Mouse (Mus musculus) CH12.LX (cell line): ENCODE measurements around the gene Sh3rf3. TPM values are rescaled to one million over a fixed set of nuclear protein-coding genes. Genes with fewer than 3 reads are reported as not detected.

Source experiments
- DNase-seq: peaks from one replicate; pipeline ENCODE4 v3.0.0-alpha.2; 2013; ENCODE audit errors: extremely low read depth
- H3K27ac ChIP-seq: 2 replicates; pipeline ENCODE4 v1.5.1; 2012; ENCODE audit warnings: low read depth, mild to moderate bottlenecking, control low read depth, moderate library complexity; ENCODE audit not compliant: insufficient read depth
- H3K27me3 ChIP-seq: replicated peaks from 2 replicates; pipeline ENCODE3; 2012; ENCODE audit warnings: inconsistent platforms
- H3K36me3 ChIP-seq, 2 experiments: replicated peaks in 1 of 2; 2 replicates each; pipeline versions ENCODE3 to v1.6.1; 2012; ENCODE audit warnings: inconsistent platforms in 1 of 2, low read length in 1 of 2, mild to moderate bottlenecking in 1 of 2, mixed read lengths in 1 of 2, moderate library complexity in 1 of 2; ENCODE audit not compliant: control insufficient read depth in 1 of 2, insufficient read depth in 1 of 2
- H3K4me1 ChIP-seq, 2 experiments: 2 replicates each; pipeline ENCODE4 v1.6.1; 2012; ENCODE audit warnings: inconsistent platforms in 1 of 2, moderate library complexity in 1 of 2; ENCODE audit not compliant: insufficient read depth in 2 of 2, control insufficient read depth in 1 of 2
- H3K4me2 ChIP-seq: 2 replicates; pipeline ENCODE4 v1.6.1; 2012; ENCODE audit warnings: low read depth, mild to moderate bottlenecking, control low read depth; ENCODE audit not compliant: poor library complexity, insufficient read depth, severe bottlenecking
- H3K4me3 ChIP-seq, 3 experiments: fragments of 150-350 bp in 1 of 3; sonication (generic) in 1 of 3; replicated peaks in 1 of 3; 2 replicates each; pipeline versions ENCODE3 to v1.5.1; 2011 to 2012; ENCODE audit warnings: low read depth in 2 of 3, low read length in 2 of 3, mild to moderate bottlenecking in 2 of 3, moderate library complexity in 2 of 3, control low read depth in 1 of 3, improper control_type of control experiment in 1 of 3, inconsistent platforms in 1 of 3, mixed read lengths in 1 of 3; ENCODE audit not compliant: poor library complexity in 1 of 3
- H3K79me2 ChIP-seq: replicated peaks from 2 replicates; pipeline ENCODE4 v1.6.1; 2012; ENCODE audit warnings: mild to moderate bottlenecking, moderate library complexity; ENCODE audit not compliant: control insufficient read depth, poor library complexity, insufficient read depth, severe bottlenecking; ENCODE audit errors: extremely low read depth
- H3K9ac ChIP-seq: 2 replicates; pipeline ENCODE4 v1.6.1; 2012; ENCODE audit warnings: low read depth, mild to moderate bottlenecking, control low read depth, moderate library complexity; ENCODE audit not compliant: insufficient read depth
- H3K9me3 ChIP-seq: replicated peaks from 2 replicates; pipeline ENCODE3; 2012; ENCODE audit warnings: low read length, inconsistent platforms, mixed read lengths
- CHD1 ChIP-seq: IDR thresholded peaks from 2 replicates; pipeline ENCODE4 v1.6.1; 2012; ENCODE audit warnings: low read depth, low read length, improper control_type of control experiment, inconsistent platforms
- CHD2 ChIP-seq: IDR thresholded peaks from 2 replicates; pipeline ENCODE4 v1.6.1; 2011; ENCODE audit warnings: low read length, improper control_type of control experiment
- E2F4 ChIP-seq: IDR thresholded peaks from 2 replicates; pipeline ENCODE4 v1.6.1; 2011; ENCODE audit warnings: low read depth, low read length, improper control_type of control experiment; ENCODE audit not compliant: insufficient replicate concordance
- ELF1 ChIP-seq: IDR thresholded peaks from 2 replicates; pipeline ENCODE4 v1.6.1; 2014; ENCODE audit warnings: low read depth, mild to moderate bottlenecking, inconsistent platforms, low read length, improper control_type of control experiment
- ETS1 ChIP-seq: conservative IDR thresholded peaks from 2 replicates; pipeline ENCODE4 v1.6.1; 2012; ENCODE audit warnings: low read depth, mild to moderate bottlenecking, inconsistent platforms, low read length, improper control_type of control experiment, moderate library complexity
- GABPA ChIP-seq: IDR thresholded peaks from 2 replicates; pipeline ENCODE4 v1.6.1; 2012; ENCODE audit warnings: low read depth, low read length, improper control_type of control experiment, inconsistent platforms; ENCODE audit not compliant: insufficient replicate concordance
- IRF4 ChIP-seq: IDR thresholded peaks from 2 replicates; pipeline ENCODE4 v1.6.1; 2014; ENCODE audit warnings: low read depth, mild to moderate bottlenecking, inconsistent platforms, low read length, improper control_type of control experiment
- JUND ChIP-seq: conservative IDR thresholded peaks from 2 replicates; pipeline ENCODE4 v1.6.1; 2011; ENCODE audit warnings: low read depth, low read length, improper control_type of control experiment
- MAX ChIP-seq: IDR thresholded peaks from 2 replicates; pipeline ENCODE4 v1.6.1; 2011; ENCODE audit warnings: low read length, improper control_type of control experiment
- MAZ ChIP-seq: IDR thresholded peaks from 2 replicates; pipeline ENCODE4 v1.6.1; 2012; ENCODE audit warnings: low read depth, mild to moderate bottlenecking, inconsistent platforms, low read length, improper control_type of control experiment, moderate library complexity
- MEF2A ChIP-seq: IDR thresholded peaks from 2 replicates; pipeline ENCODE4 v1.6.1; 2014; ENCODE audit warnings: low read depth, mild to moderate bottlenecking, inconsistent platforms, low read length, improper control_type of control experiment, borderline replicate concordance
- MXI1 ChIP-seq: IDR thresholded peaks from 2 replicates; pipeline ENCODE4 v1.6.1; 2011; ENCODE audit warnings: mild to moderate bottlenecking, low read depth, low read length, improper control_type of control experiment
- NELFE ChIP-seq: IDR thresholded peaks from 2 replicates; pipeline ENCODE4 v1.6.1; 2011; ENCODE audit warnings: low read depth, low read length, improper control_type of control experiment
- NRF1 ChIP-seq: IDR thresholded peaks from 2 replicates; pipeline ENCODE4 v1.6.1; 2014; ENCODE audit warnings: low read depth, mild to moderate bottlenecking, inconsistent platforms, low read length, improper control_type of control experiment, moderate library complexity
- PAX5 ChIP-seq: IDR thresholded peaks from 2 replicates; pipeline ENCODE4 v1.6.1; 2012; ENCODE audit warnings: low read length, inconsistent platforms, mixed read lengths
- POLR2A ChIP-seq: IDR thresholded peaks from 2 replicates; pipeline ENCODE4 v1.6.1; 2011; ENCODE audit warnings: low read depth, mild to moderate bottlenecking, improper control_type of control experiment, low read length
- RAD21 ChIP-seq: IDR thresholded peaks from 2 replicates; pipeline ENCODE4 v1.6.1; 2011; ENCODE audit warnings: low read depth, mild to moderate bottlenecking, low read length, improper control_type of control experiment, moderate library complexity
- SIN3A ChIP-seq: IDR thresholded peaks from 2 replicates; pipeline ENCODE4 v1.6.1; 2012; ENCODE audit warnings: low read length, improper control_type of control experiment, inconsistent platforms
- SMC3 ChIP-seq: IDR thresholded peaks from 2 replicates; pipeline ENCODE4 v1.6.1; 2011; ENCODE audit warnings: low read depth, low read length, improper control_type of control experiment
- USF2 ChIP-seq: conservative IDR thresholded peaks from 2 replicates; pipeline ENCODE4 v1.6.1; 2011; ENCODE audit warnings: low read depth, low read length, improper control_type of control experiment
- ZMIZ1 ChIP-seq: IDR thresholded peaks from 2 replicates; pipeline ENCODE4 v1.6.1; 2012; ENCODE audit warnings: low read depth, mild to moderate bottlenecking, inconsistent platforms, low read length, improper control_type of control experiment
- ZNF384 ChIP-seq: IDR thresholded peaks from 2 replicates; pipeline ENCODE4 v1.6.1; 2012; ENCODE audit warnings: low read depth, low read length, improper control_type of control experiment, inconsistent platforms
- dilution Hi-C: fragments of 300-500 bp; cut with MboI; formaldehyde crosslinking; loops from 2 replicates; pipeline ENCODE4 v1.14.3; 2020; ENCODE audit warnings: low sequenced_read_pairs; ENCODE audit not compliant: extremely low pct_unique_long_range_greater_than_20kb, extremely low pct_ligation_motif_present
- in situ Hi-C: fragments of 300-500 bp; cut with MboI; formaldehyde crosslinking; loops from 3 replicates; pipeline ENCODE4 v1.14.3; 2019; ENCODE audit warnings: low sequenced_read_pairs, low pct_ligation_motif_present, low pct_unique_long_range_greater_than_20kb, mixed read lengths
- polyA plus RNA-seq: library from polyadenylated mRNA; unstranded; fragments of >175 nt; gene quantifications from 2 replicates; pipeline ENCODE4 v1.2.1, GENCODE M21; 2012; ENCODE audit warnings: low read depth; ENCODE audit not compliant: insufficient read length
- total RNA-seq, 2 experiments: library from RNA; depleted of rRNA; stranded (reverse); fragments of 300-350 nt in 1 of 2; fragments of >200 nt in 1 of 2; gene quantifications; 2 replicates each; pipeline ENCODE4 v1.2.3; 2012 to 2014

Sh3rf3 gene
- total and polyA plus RNA-seq, 3 experiments: 0.13 to 0.64 TPM; not detected in 1

- dilution Hi-C loops (no loop called here), in situ Hi-C loops (loop anchor here (5.0 kb wide), 1 partner anchor 33 kb away; no protein-coding TSS in a partner anchor)
- DNase-seq: no peak
- Histone ChIP-seq H3K36me3 (no peaks in the 10 kb centered on the region), H3K9ac (no peak overlapping the region), H3K27me3 (no peaks in the 10 kb centered on the region), H3K79me2 (no peaks in the 10 kb centered on the region), H3K4me1 (peaks cover 3 to 16% of the 10 kb centered on the region in 2 experiments; a peak in 3 of 4 replicates), H3K9me3 (peaks cover 6% of the 10 kb centered on the region), H3K27ac (no peak overlapping the region), H3K4me3 (no peak overlapping the region), H3K4me2 (no peak overlapping the region)
- no peak for TF ChIP-seq PAX5
- TF ChIP-seq NELFE: no peak
- no peak for TF ChIP-seq IRF4
- TF ChIP-seq JUND: no peak
- no peak for TF ChIP-seq SMC3
- no peak for TF ChIP-seq GABPA
- TF ChIP-seq MAZ: no peak
- TF ChIP-seq ETS1: no peak
- TF ChIP-seq POLR2A: no peak
- TF ChIP-seq MAX: no peak
- TF ChIP-seq MEF2A: no peak
- TF ChIP-seq CHD1: no peak
- no peak for TF ChIP-seq ZMIZ1
These were observed 301.6 kb downstream of the Sh3rf3 start for GRCm38 (mm10) chr10:59114535-59115291.

GRCm38 (mm10) chr10:59115691-59116090 is 302.5 kb downstream of the Sh3rf3 start:
- TF ChIP-seq ETS1 (no peak), E2F4 (no peak), PAX5 (no peak), POLR2A (no peak), SIN3A (no peak), CHD1 (no peak), MXI1 (no peak), CHD2 (no peak), RAD21 (no peak), NRF1 (no peak), USF2 (no peak), ZNF384 (no peak), ELF1 (no peak)
- dilution Hi-C loops: no loop called here
- no peaks in the 10 kb centered on the region for H3K27me3 ChIP-seq
- no peak overlapping the region for H3K4me2 ChIP-seq
- no peak for DNase-seq
- peaks cover 3 to 16% of the 10 kb centered on the region in 2 experiments; a peak in 3 of 4 replicates for H3K4me1 ChIP-seq
- H3K9me3 ChIP-seq: peaks cover 4% of the 10 kb centered on the region
- in situ Hi-C loops: no loop called here
- H3K4me3 ChIP-seq: no peak overlapping the region
- H3K36me3 ChIP-seq: no peaks in the 10 kb centered on the region
- H3K9ac ChIP-seq: no peak overlapping the region
- H3K27ac ChIP-seq: no peak overlapping the region
- no peaks in the 10 kb centered on the region for H3K79me2 ChIP-seq
